Mouse (Mus musculus): ENCODE data around the gene Magi1. TPM values are rescaled to one million over a fixed set of nuclear protein-coding genes. Genes with fewer than 3 reads are reported as not detected.
A peak's percentile ranks its signal among the peaks of the same experiment; 100 is the strongest.

The Magi1 gene
- 10.9 and 11.7 TPM in 2 replicates for polyA plus RNA-seq (2014; fragmentation: Nextera tagmentation; extraction: Ambion mirVana)

DNA sequence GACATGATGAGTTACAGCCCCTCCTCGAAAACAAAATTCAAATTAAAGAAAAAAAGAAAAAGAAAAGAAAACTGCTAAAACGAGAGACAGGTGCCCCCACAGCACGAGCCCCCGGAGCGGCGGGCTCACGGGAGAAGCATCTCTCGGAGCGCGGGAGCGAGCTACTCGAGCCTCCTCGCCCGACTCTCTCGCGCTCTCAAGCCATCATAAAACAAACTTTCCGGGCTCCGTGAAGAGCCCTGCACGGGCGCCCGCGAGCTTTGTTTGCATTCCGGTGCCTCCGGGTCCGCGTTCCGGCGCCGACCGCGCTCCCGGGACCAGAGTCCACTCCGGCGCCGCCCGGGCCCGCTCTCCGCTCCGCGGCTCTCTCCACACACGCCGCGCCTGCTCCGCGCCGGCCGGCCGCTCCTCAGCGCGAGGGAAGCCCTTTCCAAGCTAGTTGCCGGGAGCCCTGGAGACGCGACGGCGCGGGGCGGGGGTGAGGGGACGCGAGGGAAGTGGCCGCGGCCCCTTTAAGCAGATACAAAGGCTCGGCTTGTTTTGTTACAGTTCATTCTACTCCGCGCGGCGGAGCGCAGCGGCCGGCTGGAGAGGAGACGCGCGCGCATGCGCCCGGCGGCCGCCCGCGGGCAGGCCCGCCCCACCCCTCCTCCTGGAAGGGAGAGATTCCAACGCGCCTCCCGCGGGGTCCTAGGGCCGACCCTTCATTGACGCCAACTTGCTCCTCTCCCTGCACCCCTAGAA lies at the start of gene Magi1:
Gene Magi1 (minus strand): TSS at position 600 of the 744 bp plus-strand sequence.
- Histone ChIP-seq H3K4me1 (replicated peaks; ENCODE audit: control insufficient read depth, insufficient read depth, low read length) (peaks cover 8% of the 10 kb centered on the region), H3K4me2 (ENCODE audit: low read length) (peak within 1 kb of the TSS; percentile 92), H3K27me3 (replicated peaks; ENCODE audit: control insufficient read depth, insufficient read depth, low read length) (no peaks in the 10 kb centered on the region), H3K4me3 (ENCODE audit: low read depth, low read length) (peak within 1 kb of the TSS; percentile 78), H3K36me3 (ENCODE audit: control insufficient read depth, insufficient read depth, low read length) (no peaks in the 10 kb centered on the region), H3K9me3 (ENCODE audit: control insufficient read depth, low read length) (peaks cover 3% of the 10 kb centered on the region), H3K27ac (ENCODE audit: low read depth) (peak within 1 kb of the TSS; percentile 98), H3K9ac (ENCODE audit: low read length) (peak within 1 kb of the TSS; percentile 83)
- ATAC-seq (replicated peaks; ENCODE audit: low FRiP score, low TSS enrichment, low read depth) (peak; percentile 92), DNase-seq (ENCODE audit: low spot score) (peak; percentile 94)
- under 1% methylated on average over 78 of the region's 86 CpGs for WGBS

GRCm38 (mm10) chr6:94327143-94327542 lies 43.4 kb upstream of the Magi1 start:
- Histone ChIP-seq H3K4me1 (replicated peaks; ENCODE audit: control insufficient read depth, insufficient read depth, low read length) (no peaks in the 10 kb centered on the region), H3K9ac (ENCODE audit: low read length) (no peak overlapping the region), H3K4me2 (ENCODE audit: low read length) (no peak overlapping the region), H3K27ac (ENCODE audit: low read depth) (no peak overlapping the region), H3K27me3 (replicated peaks; ENCODE audit: control insufficient read depth, insufficient read depth, low read length) (no peaks in the 10 kb centered on the region), H3K36me3 (ENCODE audit: control insufficient read depth, insufficient read depth, low read length) (no peaks in the 10 kb centered on the region), H3K9me3 (ENCODE audit: control insufficient read depth, low read length) (no peaks in the 10 kb centered on the region), H3K4me3 (ENCODE audit: low read depth, low read length) (no peak overlapping the region)
- no peak for ATAC-seq (replicated peaks; ENCODE audit: low FRiP score, low TSS enrichment, low read depth)
- no peak for DNase-seq (ENCODE audit: low spot score)
- 59% methylated on average over 4 of the region's 4 CpGs for WGBS

DNA sequence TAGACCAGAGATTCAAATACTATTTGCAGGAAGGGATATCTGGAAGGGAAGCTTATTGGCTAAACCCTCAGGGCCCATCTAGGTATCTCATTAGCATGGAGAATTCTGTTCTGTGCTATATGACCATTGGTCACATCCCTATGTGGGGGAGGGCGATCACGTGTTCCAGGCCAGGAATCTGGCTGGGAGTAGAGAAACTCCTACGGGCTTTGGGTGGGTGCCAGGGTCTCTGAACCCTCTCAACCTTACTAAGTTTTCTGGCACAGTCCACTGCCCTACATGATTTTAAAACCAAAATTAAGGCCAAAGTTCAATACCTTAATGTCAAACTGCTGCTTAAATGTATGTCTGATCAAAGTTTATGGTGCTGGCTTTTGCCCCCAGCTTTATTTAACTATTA lies 33.2 kb upstream of the Magi1 start:
- H3K9me3 ChIP-seq (ENCODE audit: control insufficient read depth, low read length): no peaks in the 10 kb centered on the region
- H3K4me3 ChIP-seq (ENCODE audit: low read depth, low read length): no peak overlapping the region
- no peak overlapping the region for H3K4me2 ChIP-seq (ENCODE audit: low read length)
- no peaks in the 10 kb centered on the region for H3K4me1 ChIP-seq (replicated peaks; ENCODE audit: control insufficient read depth, insufficient read depth, low read length)
- DNase-seq (ENCODE audit: low spot score) (no peak), ATAC-seq (replicated peaks; ENCODE audit: low FRiP score, low TSS enrichment, low read depth) (no peak)
- 71% methylated on average over 3 of the region's 3 CpGs for WGBS
- H3K36me3 ChIP-seq (ENCODE audit: control insufficient read depth, insufficient read depth, low read length): no peaks in the 10 kb centered on the region
- H3K9ac ChIP-seq (ENCODE audit: low read length): no peak overlapping the region
- H3K27me3 ChIP-seq (replicated peaks; ENCODE audit: control insufficient read depth, insufficient read depth, low read length): no peaks in the 10 kb centered on the region
- no peak overlapping the region for H3K27ac ChIP-seq (ENCODE audit: low read depth)

DNA sequence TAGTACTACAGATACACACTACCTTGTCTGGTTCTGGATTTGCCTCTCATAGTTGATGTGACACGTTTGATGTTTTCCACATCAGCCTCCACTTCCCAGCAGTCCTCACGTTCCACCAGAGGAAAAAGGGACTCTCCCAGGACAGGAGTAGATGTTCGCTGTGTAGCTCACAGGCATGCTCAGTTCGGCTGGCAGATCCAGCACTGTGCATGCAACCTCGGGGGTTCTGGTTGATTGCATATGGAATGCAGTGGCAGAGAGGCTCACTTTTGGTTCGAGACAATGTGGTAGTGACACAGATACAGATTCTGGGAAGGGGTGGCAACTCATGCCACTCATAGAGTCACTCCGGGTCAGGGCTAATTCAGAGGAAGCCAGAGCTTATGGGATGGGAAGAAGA lies 28.6 kb upstream of the Magi1 start:
- Histone ChIP-seq H3K27ac (ENCODE audit: low read depth) (no peak overlapping the region), H3K9me3 (ENCODE audit: control insufficient read depth, low read length) (no peaks in the 10 kb centered on the region), H3K4me1 (replicated peaks; ENCODE audit: control insufficient read depth, insufficient read depth, low read length) (0 out of 2 replicates have a peak, but pooled peaks cover 5% of the 10 kb centered on the region), H3K27me3 (replicated peaks; ENCODE audit: control insufficient read depth, insufficient read depth, low read length) (no peaks in the 10 kb centered on the region), H3K4me3 (ENCODE audit: low read depth, low read length) (no peak overlapping the region), H3K9ac (ENCODE audit: low read length) (no peak overlapping the region), H3K4me2 (ENCODE audit: low read length) (no peak overlapping the region), H3K36me3 (ENCODE audit: control insufficient read depth, insufficient read depth, low read length) (no peaks in the 10 kb centered on the region)
- 78% methylated on average over 7 of the region's 7 CpGs for WGBS
- DNase-seq (ENCODE audit: low spot score) (no peak), ATAC-seq (replicated peaks; ENCODE audit: low FRiP score, low TSS enrichment, low read depth) (no peak)

GRCm38 (mm10) chr6:94308498-94308897 lies 24.8 kb upstream of the Magi1 start:
- H3K9ac ChIP-seq (ENCODE audit: low read length): no peak overlapping the region
- H3K4me3 ChIP-seq (ENCODE audit: low read depth, low read length): no peak overlapping the region
- no peak overlapping the region for H3K4me2 ChIP-seq (ENCODE audit: low read length)
- H3K4me1 ChIP-seq (replicated peaks; ENCODE audit: control insufficient read depth, insufficient read depth, low read length): 0 out of 2 replicates have a peak, but pooled peaks cover 10% of the 10 kb centered on the region
- no peaks in the 10 kb centered on the region for H3K27me3 ChIP-seq (replicated peaks; ENCODE audit: control insufficient read depth, insufficient read depth, low read length)
- WGBS: 32% methylated on average over 7 of the region's 7 CpGs
- no peak overlapping the region for H3K27ac ChIP-seq (ENCODE audit: low read depth)
- no peak for ATAC-seq (replicated peaks; ENCODE audit: low FRiP score, low TSS enrichment, low read depth)
- no peaks in the 10 kb centered on the region for H3K36me3 ChIP-seq (ENCODE audit: control insufficient read depth, insufficient read depth, low read length)
- no peaks in the 10 kb centered on the region for H3K9me3 ChIP-seq (ENCODE audit: control insufficient read depth, low read length)
- no peak for DNase-seq (ENCODE audit: low spot score)

DNA sequence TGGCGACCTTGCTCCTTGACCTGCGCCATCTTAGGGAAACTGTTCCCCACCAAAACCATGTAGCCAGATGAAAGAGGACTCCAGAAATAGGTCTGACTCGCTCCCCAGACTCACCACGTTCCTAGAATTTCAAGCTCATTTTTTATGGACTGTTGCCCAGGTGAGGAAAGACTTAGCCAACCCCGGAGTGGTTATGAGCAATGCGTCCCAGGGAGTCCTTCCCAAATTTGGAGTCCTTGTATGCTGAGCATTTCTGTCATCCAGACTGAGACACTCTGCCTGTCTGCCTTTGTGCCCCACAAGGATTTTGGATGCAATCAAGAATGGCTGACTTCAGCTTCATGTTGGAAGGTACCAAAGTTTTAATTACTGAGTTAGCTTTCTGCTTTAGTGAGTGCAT lies 19.8 kb upstream of the Magi1 start:
- Histone ChIP-seq H3K4me3 (ENCODE audit: low read depth, low read length) (no peak overlapping the region), H3K9me3 (ENCODE audit: control insufficient read depth, low read length) (no peaks in the 10 kb centered on the region), H3K27me3 (replicated peaks; ENCODE audit: control insufficient read depth, insufficient read depth, low read length) (no peaks in the 10 kb centered on the region), H3K36me3 (ENCODE audit: control insufficient read depth, insufficient read depth, low read length) (no peaks in the 10 kb centered on the region), H3K9ac (ENCODE audit: low read length) (no peak overlapping the region), H3K4me2 (ENCODE audit: low read length) (no peak overlapping the region), H3K27ac (ENCODE audit: low read depth) (no peak overlapping the region), H3K4me1 (replicated peaks; ENCODE audit: control insufficient read depth, insufficient read depth, low read length) (0 out of 2 replicates have a peak, but pooled peaks cover 9% of the 10 kb centered on the region)
- ATAC-seq (replicated peaks; ENCODE audit: low FRiP score, low TSS enrichment, low read depth): no peak
- WGBS: 70% methylated on average over 6 of the region's 6 CpGs
- no peak for DNase-seq (ENCODE audit: low spot score)

GRCm38 (mm10) chr6:94301804-94302203 lies 18.1 kb upstream of the Magi1 start:
- Histone ChIP-seq H3K9ac (ENCODE audit: low read length) (no peak overlapping the region), H3K4me3 (ENCODE audit: low read depth, low read length) (no peak overlapping the region), H3K27ac (ENCODE audit: low read depth) (no peak overlapping the region), H3K4me2 (ENCODE audit: low read length) (no peak overlapping the region), H3K27me3 (replicated peaks; ENCODE audit: control insufficient read depth, insufficient read depth, low read length) (no peaks in the 10 kb centered on the region), H3K36me3 (ENCODE audit: control insufficient read depth, insufficient read depth, low read length) (no peaks in the 10 kb centered on the region), H3K4me1 (replicated peaks; ENCODE audit: control insufficient read depth, insufficient read depth, low read length) (0 out of 2 replicates have a peak, but pooled peaks cover 6% of the 10 kb centered on the region), H3K9me3 (ENCODE audit: control insufficient read depth, low read length) (no peaks in the 10 kb centered on the region)
- ATAC-seq (replicated peaks; ENCODE audit: low FRiP score, low TSS enrichment, low read depth): no peak
- DNase-seq (ENCODE audit: low spot score): no peak
- 90% methylated on average over 10 of the region's 10 CpGs for WGBS

DNA sequence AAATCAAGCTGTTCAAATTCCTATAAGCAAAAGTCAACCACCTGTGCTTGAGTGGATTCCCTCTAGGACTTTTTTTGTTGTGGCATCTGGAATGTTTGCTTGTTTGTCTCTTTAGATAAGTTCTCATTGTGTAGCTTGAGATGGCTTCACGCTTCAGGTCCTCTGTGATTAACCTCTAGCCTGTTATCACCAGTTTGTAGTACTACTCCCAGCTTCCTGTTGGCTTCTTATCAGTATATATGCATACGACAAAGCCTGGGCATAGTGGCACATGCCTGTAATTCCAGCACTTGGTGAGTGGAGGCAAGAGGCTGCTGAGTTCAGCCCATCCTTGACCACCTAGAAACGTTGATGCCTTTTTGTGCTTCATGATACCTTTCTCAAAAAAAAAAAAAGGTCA lies 16.8 kb upstream of the Magi1 start:
- no peaks in the 10 kb centered on the region for H3K27me3 ChIP-seq (replicated peaks; ENCODE audit: control insufficient read depth, insufficient read depth, low read length)
- H3K36me3 ChIP-seq (ENCODE audit: control insufficient read depth, insufficient read depth, low read length): no peaks in the 10 kb centered on the region
- no peak overlapping the region for H3K4me2 ChIP-seq (ENCODE audit: low read length)
- H3K9me3 ChIP-seq (ENCODE audit: control insufficient read depth, low read length): no peaks in the 10 kb centered on the region
- ATAC-seq (replicated peaks; ENCODE audit: low FRiP score, low TSS enrichment, low read depth): no peak
- H3K4me3 ChIP-seq (ENCODE audit: low read depth, low read length): no peak overlapping the region
- DNase-seq (ENCODE audit: low spot score): no peak
- H3K4me1 ChIP-seq (replicated peaks; ENCODE audit: control insufficient read depth, insufficient read depth, low read length): 0 out of 2 replicates have a peak, but pooled peaks cover 6% of the 10 kb centered on the region
- no peak overlapping the region for H3K27ac ChIP-seq (ENCODE audit: low read depth)
- no peak overlapping the region for H3K9ac ChIP-seq (ENCODE audit: low read length)
- 60% methylated on average over 3 of the region's 3 CpGs for WGBS

GRCm38 (mm10) chr6:94287387-94287786 lies 3.7 kb upstream of the Magi1 start:
- Histone ChIP-seq H3K27me3 (replicated peaks; ENCODE audit: control insufficient read depth, insufficient read depth, low read length) (no peaks in the 10 kb centered on the region), H3K9ac (ENCODE audit: low read length) (no peak overlapping the region), H3K4me3 (ENCODE audit: low read depth, low read length) (no peak overlapping the region), H3K4me1 (replicated peaks; ENCODE audit: control insufficient read depth, insufficient read depth, low read length) (peaks cover 2% of the 10 kb centered on the region; the same call in 1 of the 2 replicates), H3K27ac (ENCODE audit: low read depth) (no peak overlapping the region), H3K4me2 (ENCODE audit: low read length) (no peak overlapping the region), H3K9me3 (ENCODE audit: control insufficient read depth, low read length) (peaks cover 6% of the 10 kb centered on the region), H3K36me3 (ENCODE audit: control insufficient read depth, insufficient read depth, low read length) (no peaks in the 10 kb centered on the region)
- no peak for DNase-seq (ENCODE audit: low spot score)
- ATAC-seq (replicated peaks; ENCODE audit: low FRiP score, low TSS enrichment, low read depth): no peak
